Mouse (Mus musculus): ENCODE data around the gene Tmem268.

- TF ChIP-seq GATA1 (IDR thresholded peaks at IDR 0.05; ENCODE audit: low read length): no peak
- no peak for TF ChIP-seq TAL1 (IDR thresholded peaks at IDR 0.05; ENCODE audit: low read length)
Measured at GRCm38 (mm10) chr4:63596010-63596409, 37.4 kb downstream of the Tmem268 start.

All from erythroblast, embryonic 14.5 days (primary cell).